Mouse (Mus musculus) 3T3-L1 (cell line): Measurements from ENCODE around the gene 4930452B06Rik.
"Not testable (repeated sequence)": the region's sequence is repeated elsewhere in the genome, so short reads cannot be mapped to it uniquely, and the experiment has no call there.

Experiments used
- DNase-seq: peaks from one replicate; pipeline ENCODE4 v3.0.0-alpha.2; 2015; ENCODE audit warnings: low read depth, low spot score

4930452B06Rik gene

DNA sequence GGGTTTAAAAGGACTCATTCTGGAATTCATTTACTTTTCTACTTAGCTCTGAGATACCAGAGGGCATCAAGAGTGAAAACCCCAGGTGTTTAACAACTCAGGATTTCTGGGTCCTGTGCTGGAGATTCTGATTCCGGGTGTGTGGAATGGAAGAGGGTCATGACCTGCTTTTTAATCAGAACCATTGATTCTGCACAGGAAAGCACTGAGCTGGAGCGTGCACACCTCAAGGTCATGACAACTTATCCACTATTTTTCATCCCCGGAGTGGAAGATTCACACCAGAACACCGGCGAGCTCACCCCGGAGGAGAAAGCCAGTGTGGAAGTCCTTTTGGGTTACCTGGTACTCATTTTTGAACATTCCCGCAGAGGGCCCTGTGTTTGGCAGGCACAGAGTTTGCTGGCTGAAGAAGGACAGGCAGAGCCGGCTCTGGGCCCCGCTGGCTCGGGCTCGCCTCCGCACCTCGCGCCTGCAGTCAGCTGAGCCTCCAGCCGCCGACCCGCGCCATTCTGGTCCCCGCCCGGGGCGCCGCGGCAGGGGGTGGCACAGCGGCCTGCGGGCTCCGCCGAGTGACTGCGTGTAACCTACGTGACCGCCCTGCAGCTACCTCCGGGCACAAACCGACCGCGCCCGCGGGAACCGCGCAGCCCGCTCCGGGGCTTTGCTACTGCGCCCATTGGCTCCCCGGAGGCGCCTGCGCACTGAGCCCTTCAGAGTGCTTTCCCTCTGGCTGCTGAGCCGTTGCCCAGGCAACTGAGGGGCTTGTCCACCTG lies at the start of gene 4930452B06Rik:
Gene 4930452B06Rik (minus strand): TSS at position 605 of the 776 bp plus-strand sequence.
- DNase-seq, result no peak

DNA sequence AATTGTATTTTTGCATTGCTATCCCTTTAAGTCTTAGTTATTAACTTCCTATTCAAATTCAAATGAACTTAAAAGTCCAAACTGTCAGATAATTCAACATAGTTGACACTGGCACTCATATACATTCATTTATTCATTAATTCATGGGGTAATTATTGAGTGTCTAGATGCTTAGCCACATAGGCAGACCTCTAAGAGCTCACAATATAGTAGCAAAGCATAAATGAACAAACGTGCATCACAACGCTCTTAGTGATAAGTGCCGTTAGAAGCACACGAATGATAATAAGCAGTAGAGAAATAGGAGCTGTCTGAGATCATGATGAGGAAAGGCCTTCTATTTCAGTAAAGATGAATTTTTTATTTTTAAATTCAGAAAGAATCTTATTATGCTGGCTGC lies 46.6 kb upstream of the 4930452B06Rik start:
- no peak for DNase-seq

DNA sequence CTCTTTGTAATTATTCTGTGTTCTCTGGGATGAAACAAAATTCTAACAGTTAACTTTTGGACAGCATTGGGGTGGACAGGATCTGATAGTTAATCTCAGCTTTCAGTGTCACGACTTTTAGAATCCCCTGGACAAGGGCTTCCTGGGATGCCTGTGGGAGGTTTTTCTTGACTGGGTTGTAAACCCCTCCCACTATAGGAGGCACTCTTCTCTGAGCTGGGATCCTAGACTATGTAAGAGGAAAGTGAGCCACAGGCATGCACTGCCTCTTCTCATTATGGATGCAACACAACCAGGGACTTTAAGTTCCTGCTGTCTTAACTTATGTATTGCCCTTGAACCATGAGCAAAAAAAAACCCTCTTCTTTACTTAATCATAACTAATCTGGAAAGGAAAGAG lies 23.4 kb upstream of the 4930452B06Rik start:
- no peak for DNase-seq

DNA sequence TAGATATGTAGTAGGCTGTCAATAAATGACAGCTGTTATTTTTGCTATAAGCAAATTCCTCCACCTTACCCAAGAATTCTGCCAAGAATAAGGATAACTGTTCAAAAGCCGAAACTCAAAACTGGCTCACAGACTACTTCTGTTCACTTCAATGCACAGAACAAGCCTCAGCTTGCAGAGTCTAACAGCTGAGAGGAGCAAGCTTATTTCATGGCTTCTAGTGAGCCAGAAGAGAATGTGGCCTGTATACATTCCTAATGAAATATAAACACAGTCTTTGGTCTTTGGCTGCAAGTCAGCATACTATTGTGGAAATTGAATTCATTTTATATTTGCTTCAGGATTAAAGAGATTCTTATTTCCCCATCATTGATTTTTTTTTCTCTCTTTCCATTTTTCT lies 22.4 kb upstream of the 4930452B06Rik start:
- DNase-seq, result no peak

DNA sequence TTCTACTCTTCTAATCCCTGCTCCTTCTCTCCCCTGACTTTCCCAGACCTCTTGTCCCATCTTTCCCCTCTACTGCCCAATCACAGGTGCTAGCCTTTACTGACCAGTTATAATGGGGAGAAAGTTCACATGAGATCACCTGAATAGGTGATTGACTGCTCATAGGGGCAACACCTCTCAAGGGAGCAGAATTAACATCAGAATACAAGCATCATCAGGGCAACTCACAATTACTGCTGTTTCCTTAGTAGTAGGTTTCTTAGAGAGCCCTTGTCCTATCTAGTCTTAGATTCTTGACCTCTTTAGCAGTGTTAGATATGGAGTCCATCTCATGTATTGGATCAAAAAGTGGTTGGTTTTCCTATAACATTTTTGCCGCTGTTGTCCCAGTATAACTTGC lies 20.1 kb upstream of the 4930452B06Rik start:
- DNase-seq, result no peak

DNA sequence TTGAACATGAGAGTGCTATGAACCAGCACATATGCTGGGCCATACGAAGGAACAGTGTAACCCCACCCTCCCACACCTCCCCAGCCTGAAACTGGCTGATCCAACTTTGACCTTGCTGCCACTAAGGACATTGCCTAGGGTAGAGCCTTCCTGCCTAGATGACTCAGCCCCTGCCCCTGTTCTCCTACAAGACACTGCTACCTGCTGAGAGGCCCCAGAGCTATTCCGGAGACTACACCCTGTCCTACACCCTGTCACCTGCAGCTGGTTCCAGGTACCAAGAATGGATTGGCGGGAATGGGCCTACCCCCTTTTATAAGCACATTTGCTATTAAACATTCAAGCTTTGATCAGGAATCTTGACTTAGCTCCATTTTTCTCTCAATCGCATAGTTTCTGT lies 13.9 kb upstream of the 4930452B06Rik start:
- DNase-seq, result no peak

DNA sequence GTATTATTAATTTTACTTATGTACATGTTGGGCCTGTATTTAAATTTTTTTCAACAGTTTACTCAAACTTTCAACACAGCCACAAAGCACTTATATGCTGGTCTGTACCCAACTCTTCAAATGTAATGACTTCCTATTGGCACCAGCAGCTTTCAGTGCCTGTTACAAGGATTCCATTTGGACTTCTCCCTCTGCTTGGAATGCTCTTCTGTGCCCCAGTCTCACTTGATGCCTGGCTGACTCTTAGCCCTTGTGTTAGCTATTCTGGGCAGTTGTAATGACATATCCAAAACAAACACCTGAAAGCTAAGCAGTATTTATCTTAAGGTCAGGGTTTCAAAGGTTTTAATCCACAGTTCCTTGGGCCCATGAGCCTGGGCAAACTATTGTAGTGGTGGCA lies 5.7 kb downstream of the 4930452B06Rik start:
- no peak for DNase-seq

DNA sequence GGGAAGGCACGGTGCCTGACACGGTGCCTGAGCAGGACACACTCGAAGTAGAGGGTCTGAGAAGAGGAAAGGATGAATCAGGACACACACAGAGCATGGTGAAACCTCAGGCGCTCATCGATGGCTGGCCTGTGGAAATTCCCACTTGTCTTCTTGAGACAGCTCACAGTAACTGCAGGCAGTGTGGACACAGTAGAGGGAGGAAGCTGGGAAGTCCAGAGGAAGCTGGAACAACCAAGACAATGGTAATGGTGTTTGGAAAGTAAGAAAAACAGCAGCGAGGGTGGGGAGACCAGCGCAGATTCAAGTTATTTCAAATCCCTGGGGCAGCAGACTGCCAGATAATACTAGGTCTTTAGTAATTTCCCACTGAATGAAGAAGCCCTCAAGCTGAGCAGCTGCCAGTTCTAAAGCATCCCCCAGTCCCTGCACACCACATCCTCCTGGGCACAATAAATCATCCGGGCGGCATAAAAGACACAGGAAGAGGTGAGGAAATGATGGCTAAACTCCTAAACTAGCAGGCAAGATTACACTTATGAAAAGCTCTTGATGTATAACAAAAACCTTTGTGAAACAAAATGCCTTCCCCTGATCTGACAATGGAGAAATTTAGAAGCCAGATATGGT lies 24.3 kb downstream of the 4930452B06Rik start:
- no peak for DNase-seq

DNA sequence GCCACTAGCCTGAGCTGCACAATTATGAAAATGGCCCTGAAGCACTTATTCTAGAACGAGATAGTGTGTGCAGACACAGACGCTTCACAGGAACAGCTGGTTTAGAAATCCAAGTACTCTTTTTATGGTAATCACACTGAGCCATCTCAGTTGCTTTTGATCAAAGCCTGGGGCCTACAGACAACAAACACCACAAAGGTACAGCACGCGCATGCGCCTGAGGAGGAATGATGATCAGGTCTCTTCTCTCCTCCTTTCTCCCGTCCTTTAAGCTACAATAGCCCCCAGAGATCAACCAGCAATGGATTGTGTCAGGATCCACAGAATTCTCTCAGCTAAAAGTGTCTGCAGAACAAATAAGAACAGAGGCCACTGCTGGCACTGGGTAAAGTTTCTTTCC lies 33.8 kb downstream of the 4930452B06Rik start:
- no peak for DNase-seq

DNA sequence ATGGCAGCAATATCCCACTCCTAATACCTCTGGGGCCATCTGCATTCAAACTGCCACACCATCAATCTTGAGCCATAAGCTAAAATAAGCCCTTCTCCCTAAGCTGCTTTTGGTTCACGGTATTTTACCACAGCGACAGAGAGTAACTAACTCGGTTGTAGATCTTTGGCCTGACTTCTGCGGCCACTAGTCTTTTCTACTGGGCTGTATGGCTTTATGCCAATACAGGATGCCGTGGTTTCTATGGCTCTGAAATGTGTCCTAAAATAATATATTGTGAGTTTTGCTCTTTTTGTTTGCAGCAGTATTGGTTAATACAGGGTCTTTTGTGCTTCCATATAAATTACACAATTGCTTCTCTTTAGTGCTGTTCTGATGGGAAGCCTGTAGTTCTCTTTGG lies 37.6 kb downstream of the 4930452B06Rik start:
- no peak for DNase-seq

DNA sequence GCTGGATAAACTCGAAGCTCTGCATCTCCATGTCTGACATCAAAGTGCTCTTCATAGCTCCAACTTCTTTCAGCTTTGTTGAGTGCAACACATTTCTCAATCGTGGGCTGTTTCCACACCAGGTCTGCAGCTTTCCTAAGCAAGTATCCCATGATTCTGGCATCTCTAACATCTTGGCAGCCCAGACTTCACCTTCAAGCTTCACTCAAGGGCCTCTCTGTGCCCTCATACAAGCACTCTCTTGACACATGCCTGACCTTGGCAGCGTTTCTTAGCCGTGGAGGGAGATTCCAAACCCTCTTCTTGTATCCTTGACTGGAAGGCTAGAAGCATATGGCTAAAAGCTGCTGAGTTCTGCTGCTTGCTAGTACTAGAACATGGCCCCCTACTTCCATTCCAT lies 38.6 kb downstream of the 4930452B06Rik start:
- no peak for DNase-seq

DNA sequence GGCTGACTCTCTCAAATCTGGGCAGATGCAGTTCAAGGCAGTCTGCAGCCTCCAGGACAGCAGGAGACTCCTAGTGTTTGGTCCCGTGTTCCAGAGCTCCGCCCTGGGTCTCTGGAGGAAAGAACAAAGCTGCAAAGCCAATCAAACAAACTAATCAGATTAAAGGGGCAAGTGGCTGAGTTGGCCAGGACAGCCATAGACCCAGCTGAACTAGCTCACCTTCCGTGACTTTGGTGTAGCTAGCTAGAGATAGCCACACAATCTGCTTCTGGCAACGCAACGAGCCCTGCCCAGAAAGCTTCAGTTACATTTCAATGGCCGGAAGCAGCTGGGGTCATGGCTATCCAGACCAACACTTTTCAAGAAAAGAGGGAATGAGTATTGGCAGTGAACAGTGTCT lies 44.9 kb downstream of the 4930452B06Rik start:
- DNase-seq, result no peak

DNA sequence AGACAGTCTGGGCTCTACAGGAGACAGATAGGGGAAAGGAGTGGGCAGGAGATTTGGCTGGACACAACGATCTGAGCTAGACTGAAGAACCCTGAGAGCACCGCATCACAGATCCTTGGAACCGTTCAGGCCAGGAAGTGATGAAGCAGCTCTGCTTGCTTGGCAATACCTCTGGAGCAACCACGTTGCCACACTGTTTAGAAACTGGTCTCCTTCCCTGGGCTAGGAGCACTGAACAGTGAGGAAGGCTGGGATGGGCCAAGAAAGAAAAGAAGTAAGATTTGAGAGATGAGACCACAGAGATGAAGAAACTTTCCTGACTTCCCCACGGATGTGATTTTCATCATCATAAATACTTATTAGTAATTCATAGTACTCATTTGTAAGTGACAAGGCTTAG lies 45.5 kb downstream of the 4930452B06Rik start:
- no peak for DNase-seq

DNA sequence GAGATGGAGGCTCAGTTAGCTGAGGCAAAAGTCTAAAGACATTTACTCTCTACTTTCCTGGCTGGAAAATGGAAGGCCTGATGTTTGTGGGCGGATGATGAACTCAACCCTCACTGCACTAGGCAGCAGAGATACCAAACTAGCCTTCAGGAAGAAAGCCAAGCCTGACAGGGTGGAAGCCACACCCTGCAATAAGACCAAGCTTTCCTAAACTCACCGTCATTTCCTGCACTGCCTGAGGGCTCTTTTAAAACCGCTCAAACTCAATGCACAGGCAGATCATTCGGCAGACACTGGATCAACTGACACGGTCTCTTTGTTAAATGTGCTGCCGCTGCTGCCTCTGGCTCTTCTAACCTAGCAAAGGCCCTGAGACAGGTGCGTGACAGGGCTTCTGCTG lies 50.4 kb downstream of the 4930452B06Rik start:
- peak; percentile 52 for DNase-seq

DNA sequence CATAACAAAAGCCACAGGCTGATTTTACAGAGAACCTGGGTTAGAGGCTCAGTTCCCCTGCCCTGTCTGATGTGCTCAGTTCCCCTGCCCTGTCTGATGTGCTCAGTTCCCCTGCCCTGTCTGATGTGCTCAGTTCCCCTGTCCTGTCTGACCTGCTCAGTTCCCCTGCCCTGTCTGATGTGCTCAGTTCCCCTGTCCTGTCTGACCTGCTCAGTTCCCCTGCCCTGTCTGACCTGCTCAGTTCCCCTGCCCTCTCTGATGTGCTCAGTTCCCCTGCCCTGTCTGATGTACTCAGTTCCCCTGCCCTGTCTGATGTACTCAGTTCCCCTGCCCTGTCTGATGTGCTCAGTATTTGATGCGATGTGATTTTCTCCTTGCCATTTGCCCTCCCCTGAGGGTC lies 51.6 kb downstream of the 4930452B06Rik start:
- DNase-seq, result not testable (repeated sequence)

DNA sequence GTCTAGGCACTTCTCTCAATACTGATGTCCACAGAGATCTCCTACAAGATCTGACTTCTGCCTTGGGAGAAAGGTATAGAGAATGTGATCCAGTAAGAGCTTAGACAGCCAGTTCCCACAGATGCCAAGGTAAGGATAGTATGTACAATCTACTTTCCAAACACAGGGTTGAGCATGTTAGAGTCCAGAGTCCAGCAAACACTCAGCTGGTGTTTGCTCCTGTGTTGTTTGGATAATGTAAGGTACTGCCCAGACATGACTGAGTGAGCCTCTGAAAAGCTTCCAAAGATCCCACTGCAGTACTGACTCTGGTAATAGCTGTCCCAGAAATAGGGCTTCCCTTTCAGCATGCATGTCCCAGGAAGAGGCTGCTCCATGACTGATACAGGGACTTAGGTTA lies 54.0 kb downstream of the 4930452B06Rik start:
- no peak for DNase-seq

DNA sequence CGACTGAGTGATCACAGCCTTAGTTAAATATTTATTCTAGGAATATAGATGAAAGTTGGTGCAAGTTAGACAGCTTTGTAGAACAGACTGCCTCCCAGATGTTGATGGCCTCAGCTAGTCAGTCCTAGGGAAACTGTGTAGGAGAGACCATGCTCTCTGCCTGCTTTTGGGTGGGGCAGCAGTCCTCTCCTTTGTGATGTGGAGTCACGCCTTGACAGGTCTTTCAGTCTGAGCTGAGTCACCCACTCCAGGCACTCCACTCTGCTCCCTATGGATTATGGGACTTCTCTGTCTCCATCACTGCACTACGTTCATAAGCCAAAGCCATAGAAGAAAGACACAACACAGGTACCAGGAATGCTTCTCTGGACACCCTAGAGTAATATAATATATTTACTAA lies 55.9 kb downstream of the 4930452B06Rik start:
- no peak for DNase-seq

DNA sequence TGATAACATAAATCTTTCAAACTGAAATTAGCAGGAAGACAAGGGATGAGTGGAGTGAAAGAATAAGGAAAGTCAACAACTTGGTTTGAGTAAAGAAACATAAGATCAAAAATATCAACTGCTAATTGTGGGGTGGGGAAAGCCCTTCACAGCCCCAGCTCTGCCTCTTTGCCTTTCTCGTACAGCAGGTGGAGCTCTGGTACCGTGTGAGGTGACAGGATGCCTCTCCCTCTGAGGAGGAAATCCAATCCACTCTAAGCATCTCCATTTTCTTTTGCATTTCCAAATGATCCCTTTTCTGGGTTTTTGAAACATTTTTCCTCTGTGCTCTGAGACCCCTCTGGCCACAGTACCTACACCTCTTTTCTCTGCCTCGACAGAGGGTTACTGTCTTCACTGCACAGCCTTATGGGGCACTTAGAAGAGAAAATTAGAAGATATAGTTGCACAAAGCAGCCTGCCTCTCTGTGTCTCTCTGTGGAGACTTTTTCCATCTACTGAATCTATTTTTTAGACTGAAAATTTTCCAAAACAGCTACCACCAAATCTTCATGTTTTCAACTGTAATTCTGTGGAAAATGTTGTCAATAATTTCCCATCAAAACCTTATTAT lies 57.4 kb downstream of the 4930452B06Rik start:
- DNase-seq, result peak; percentile 67

DNA sequence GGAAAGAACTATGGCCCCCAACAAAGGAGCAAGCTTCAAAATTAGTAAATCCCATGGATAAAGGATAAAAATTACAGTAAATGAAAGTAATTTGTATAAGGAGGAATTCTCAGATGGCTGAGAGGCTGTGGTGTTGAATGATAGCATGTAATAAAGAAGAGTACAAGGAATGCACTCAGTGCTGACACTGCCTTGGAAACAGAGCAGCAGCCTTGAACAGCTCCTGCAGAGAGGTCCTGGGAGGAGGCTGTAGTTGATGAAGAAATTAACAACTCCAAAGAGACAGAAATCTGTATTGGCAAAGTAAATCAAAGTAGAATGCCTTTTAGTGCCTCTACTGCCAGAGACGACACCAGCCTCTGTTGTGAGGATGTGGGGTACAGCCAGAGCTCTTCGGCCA lies 61.1 kb downstream of the 4930452B06Rik start:
- DNase-seq, result no peak

DNA sequence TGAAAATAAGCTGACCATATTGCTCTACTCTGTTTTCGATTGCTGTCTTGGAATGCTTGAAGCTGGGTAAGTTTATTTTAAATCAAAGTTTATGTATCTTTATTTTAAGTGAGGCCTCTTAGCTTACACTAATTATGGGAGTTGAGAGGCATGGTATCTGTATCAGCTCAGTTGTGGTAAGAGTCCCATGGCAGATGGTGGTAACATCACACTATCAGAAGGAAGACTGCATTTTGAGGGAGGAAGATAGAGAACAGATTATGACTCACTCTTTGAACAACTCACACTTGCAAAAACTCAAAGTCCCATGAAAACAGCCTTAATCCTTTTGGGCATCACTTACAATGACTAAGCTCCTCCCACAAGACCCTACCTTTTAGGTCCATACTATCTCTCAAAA lies 81.0 kb downstream of the 4930452B06Rik start:
- no peak for DNase-seq

DNA sequence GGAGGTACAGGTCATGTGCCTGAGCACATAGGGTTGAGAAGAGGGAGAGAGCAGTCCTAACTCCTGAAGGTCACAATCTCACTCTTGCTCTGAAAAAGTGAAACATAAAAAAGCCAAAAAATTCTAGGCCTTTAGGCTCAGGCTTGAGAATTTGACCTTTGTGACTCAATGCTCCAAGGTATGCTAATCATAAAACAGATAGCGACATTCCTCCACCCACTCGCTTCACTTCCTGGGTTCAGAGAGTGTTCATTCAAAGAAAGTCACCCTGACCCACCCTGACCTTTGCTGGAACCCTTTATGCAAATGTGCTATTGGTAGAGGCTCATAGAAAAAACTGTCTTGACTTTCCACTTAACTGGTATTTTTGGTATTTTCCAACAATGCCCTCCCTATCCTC lies 115.0 kb downstream of the 4930452B06Rik start:
- not testable (repeated sequence) for DNase-seq

DNA sequence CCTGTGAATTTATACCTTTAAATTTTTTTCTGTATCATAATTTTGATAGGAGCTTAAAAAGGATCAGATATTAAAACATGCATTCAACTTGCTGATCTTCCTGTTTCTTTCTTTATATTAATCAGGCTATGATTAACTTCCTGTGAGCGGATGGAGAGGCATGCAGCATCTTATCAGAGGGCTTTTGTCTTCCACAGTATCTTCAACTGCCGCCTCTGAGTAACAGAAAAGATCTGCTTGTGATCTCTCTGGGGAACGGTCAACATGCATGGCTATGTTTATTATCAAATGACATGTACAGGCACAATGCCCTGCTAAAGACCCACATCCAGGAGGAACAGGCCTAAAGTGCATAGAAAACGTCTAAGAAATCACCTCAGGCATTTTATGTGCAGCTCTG lies 116.9 kb downstream of the 4930452B06Rik start:
- peak; percentile 1 for DNase-seq

DNA sequence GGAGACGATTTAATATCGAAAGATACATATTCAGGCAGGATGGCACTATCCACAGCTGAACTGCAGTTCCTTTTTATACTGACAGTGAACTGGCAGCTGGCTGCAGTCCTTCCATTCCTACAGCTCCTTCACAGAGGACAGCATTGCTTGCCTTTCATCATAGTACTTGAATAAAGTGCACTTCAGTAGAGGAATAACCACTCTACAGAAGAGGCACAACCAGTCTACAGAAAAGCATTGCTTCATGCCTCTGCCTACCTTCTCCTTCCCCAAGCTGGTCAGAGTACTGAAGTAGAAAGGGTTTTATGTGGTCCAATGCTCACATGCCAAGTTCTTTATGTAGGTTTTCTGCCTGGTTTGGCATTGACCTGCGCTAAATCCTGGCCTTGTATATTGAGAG lies 130.0 kb downstream of the 4930452B06Rik start:
- DNase-seq, result no peak
